Mouse (Mus musculus): Measurements from ENCODE around the gene Cdc42se2. TPM values are rescaled to one million over a fixed set of nuclear protein-coding genes. Genes with fewer than 3 reads are reported as not detected.
A peak's percentile ranks its signal among the peaks of the same experiment; 100 is the strongest.

Gene Cdc42se2
- polyA plus RNA-seq, 1 experiment from 2014 or later, result 144 TPM

GRCm38 (mm10) chr11:54785566-54785965 lies 1.9 kb downstream of the Cdc42se2 start:
- H3K27me3 ChIP-seq (replicated peaks; ENCODE audit: low read depth, poor library complexity, severe bottlenecking), result no peaks in the 10 kb centered on the region
- no peak for DNase-seq (ENCODE audit: low spot score)
- WGBS, result 90% methylated on average over 3 of the region's 3 CpGs
- H3K4me3 ChIP-seq, result peak overlapping the region; percentile 96
- no peak overlapping the region for H3K27ac ChIP-seq (replicated peaks)
- peaks cover 24% of the 10 kb centered on the region for H3K4me1 ChIP-seq
- no peaks in the 10 kb centered on the region for H3K9me3 ChIP-seq
- H3K36me3 ChIP-seq (replicated peaks), result peaks cover 15% of the 10 kb centered on the region; the same call in 1 of the 2 replicates

GRCm38 (mm10) chr11:54784436-54784835 lies 3.0 kb downstream of the Cdc42se2 start:
- Histone ChIP-seq H3K27me3 (replicated peaks; ENCODE audit: low read depth, poor library complexity, severe bottlenecking) (no peaks in the 10 kb centered on the region), H3K4me3 (no peak overlapping the region), H3K36me3 (replicated peaks) (peaks cover 15% of the 10 kb centered on the region; the same call in 1 of the 2 replicates), H3K9me3 (no peaks in the 10 kb centered on the region), H3K4me1 (peaks cover 24% of the 10 kb centered on the region), H3K27ac (replicated peaks) (no peak overlapping the region)
- WGBS, result 95% methylated on average over 3 of the region's 3 CpGs
- no peak for DNase-seq (ENCODE audit: low spot score)

DNA sequence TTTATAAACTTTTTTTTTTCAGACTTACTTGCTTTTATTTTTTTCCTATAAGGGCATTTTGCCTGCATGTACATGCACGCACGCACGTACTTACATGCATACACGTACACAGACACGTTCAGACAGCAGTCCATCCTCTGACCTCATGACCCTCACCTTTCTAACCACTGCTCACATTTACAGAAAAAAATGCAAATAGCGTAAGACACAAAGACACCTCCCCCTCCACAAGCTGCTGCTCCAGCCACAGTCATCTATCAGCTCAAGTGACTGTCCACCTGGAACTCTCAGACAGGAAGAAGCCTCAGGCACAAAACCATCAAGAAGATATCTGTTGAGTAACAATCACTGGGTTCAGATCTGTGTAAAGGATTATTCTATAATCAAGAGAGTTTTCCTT lies 5.2 kb downstream of the Cdc42se2 start:
- DNase-seq (ENCODE audit: low spot score), result no peak
- Histone ChIP-seq H3K27me3 (replicated peaks; ENCODE audit: low read depth, poor library complexity, severe bottlenecking) (no peaks in the 10 kb centered on the region), H3K4me1 (peaks cover 17% of the 10 kb centered on the region), H3K4me3 (no peak overlapping the region), H3K9me3 (no peaks in the 10 kb centered on the region), H3K36me3 (replicated peaks) (peaks cover 26% of the 10 kb centered on the region; the same call in 1 of the 2 replicates), H3K27ac (replicated peaks) (no peak overlapping the region)
- 84% methylated on average over 6 of the region's 6 CpGs for WGBS

- H3K36me3 ChIP-seq (replicated peaks), result peaks cover 33% of the 10 kb centered on the region
- peaks cover 9% of the 10 kb centered on the region; the same call in 1 of the 2 replicates for H3K4me1 ChIP-seq
- H3K27me3 ChIP-seq (replicated peaks; ENCODE audit: low read depth, poor library complexity, severe bottlenecking), result no peaks in the 10 kb centered on the region
- DNase-seq (ENCODE audit: low spot score), result no peak
- 91% methylated on average over 1 of the region's 1 CpGs for WGBS
- no peak overlapping the region for H3K27ac ChIP-seq (replicated peaks)
- no peak overlapping the region for H3K4me3 ChIP-seq
- no peaks in the 10 kb centered on the region for H3K9me3 ChIP-seq
These were observed 7.5 kb downstream of the Cdc42se2 start for GRCm38 (mm10) chr11:54779946-54780345.

- 81% methylated on average over 1 of the region's 1 CpGs for WGBS
- Histone ChIP-seq H3K27ac (replicated peaks) (no peak overlapping the region), H3K27me3 (replicated peaks; ENCODE audit: low read depth, poor library complexity, severe bottlenecking) (no peaks in the 10 kb centered on the region), H3K4me3 (no peak overlapping the region), H3K9me3 (no peaks in the 10 kb centered on the region), H3K36me3 (replicated peaks) (peaks cover 27% of the 10 kb centered on the region), H3K4me1 (peaks cover 14% of the 10 kb centered on the region; the same call in 1 of the 2 replicates)
- DNase-seq (ENCODE audit: low spot score), result no peak
These were observed 9.2 kb downstream of the Cdc42se2 start for GRCm38 (mm10) chr11:54778131-54778844.

DNA sequence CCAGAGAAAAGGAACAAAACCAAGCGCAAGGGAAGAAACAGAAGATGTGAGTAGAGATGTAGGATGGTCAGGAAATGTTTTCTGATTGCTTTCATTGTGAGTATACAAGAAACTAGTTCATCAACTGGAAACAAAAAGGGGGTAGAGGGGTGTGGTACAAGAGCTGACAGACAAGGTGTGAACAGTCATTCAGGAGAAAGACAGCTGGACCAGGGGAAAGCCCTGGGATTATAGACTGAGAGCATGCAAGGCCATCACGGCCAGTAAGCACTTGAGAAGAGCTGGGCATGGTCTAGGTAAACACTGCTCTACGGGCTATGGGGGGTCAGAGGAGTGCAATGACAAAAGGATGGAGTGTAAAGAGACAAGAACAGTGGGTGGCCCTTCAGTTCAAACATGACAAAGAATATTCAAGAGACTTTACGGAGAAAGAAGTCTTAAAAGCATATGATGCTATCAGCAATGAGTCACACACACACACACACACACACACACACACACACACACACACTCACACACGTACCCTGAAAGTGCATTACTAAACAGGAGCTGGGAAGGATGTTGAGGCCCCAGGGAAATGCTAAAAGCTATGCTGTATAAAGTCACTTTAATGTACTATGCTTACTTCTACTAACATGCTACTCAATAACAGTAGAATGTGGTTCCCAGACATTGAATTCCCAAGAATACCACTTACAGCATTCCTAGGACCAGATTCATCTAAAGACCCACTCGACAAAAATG lies 9.9 kb downstream of the Cdc42se2 start:
- no peaks in the 10 kb centered on the region for H3K9me3 ChIP-seq
- no peaks in the 10 kb centered on the region for H3K27me3 ChIP-seq (replicated peaks; ENCODE audit: low read depth, poor library complexity, severe bottlenecking)
- peaks cover 27% of the 10 kb centered on the region for H3K36me3 ChIP-seq (replicated peaks)
- H3K4me1 ChIP-seq, result peaks cover 14% of the 10 kb centered on the region; the same call in 1 of the 2 replicates
- H3K27ac ChIP-seq (replicated peaks), result no peak overlapping the region
- 87% methylated on average over 6 of the region's 6 CpGs for WGBS
- H3K4me3 ChIP-seq, result no peak overlapping the region
- DNase-seq (ENCODE audit: low spot score), result no peak

DNA sequence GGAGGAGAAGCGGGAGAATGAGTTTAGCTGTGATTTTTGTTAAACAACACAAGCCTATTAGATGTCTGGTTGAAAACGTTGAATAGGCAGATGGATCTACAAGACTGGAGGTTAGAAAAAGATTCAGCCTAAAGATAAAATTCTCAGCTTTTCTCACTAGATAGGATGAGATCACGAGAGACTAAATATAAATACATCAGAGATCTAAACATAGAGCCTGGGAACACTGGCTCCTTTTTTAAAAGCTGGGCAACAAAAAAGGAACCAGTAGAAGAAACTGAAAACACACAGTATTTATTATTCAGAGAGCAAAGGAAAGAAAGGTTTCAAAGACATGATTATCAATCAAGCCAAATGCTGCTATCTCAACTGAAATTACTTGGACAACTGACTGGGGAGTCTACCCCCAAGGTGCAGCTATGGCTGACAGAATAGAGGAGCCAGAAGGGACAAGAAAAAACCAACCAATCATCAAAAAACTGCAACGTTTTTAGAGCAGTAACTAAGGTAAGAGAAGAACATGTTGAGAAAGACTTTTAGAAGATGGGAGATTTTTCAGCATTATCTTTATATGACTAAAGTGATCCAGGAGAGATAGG lies 10.6 kb downstream of the Cdc42se2 start:
- peaks cover 10% of the 10 kb centered on the region; the same call in 1 of the 2 replicates for H3K4me1 ChIP-seq
- no peak overlapping the region for H3K4me3 ChIP-seq
- 83% methylated on average over 4 of the region's 4 CpGs for WGBS

DNA sequence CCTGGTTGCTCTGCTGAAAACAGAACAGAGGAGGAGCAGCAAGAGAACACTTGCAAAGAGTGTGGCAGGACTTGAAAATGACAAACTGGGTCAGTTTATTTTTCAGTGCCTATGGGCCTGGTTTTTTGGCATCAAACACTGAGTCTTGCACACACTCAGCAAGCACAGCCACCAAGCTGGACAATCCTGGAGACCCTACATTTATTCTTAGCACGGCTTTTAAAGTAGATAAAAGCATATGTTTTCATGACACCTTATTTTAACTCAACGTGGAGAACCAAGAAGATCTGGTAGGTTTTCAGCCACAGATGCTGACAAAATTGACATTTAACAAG lies 11.1 kb downstream of the Cdc42se2 start:
- WGBS, result 89% methylated on average over 2 of the region's 2 CpGs
- Histone ChIP-seq H3K9me3 (no peaks in the 10 kb centered on the region), H3K27ac (replicated peaks) (no peak overlapping the region), H3K4me1 (peaks cover 10% of the 10 kb centered on the region; the same call in 1 of the 2 replicates), H3K4me3 (no peak overlapping the region), H3K36me3 (replicated peaks) (peaks cover 23% of the 10 kb centered on the region), H3K27me3 (replicated peaks; ENCODE audit: low read depth, poor library complexity, severe bottlenecking) (no peaks in the 10 kb centered on the region)
- DNase-seq (ENCODE audit: low spot score), result no peak

More for the DNA sequence above, 10.6 kb downstream of the Cdc42se2 start:
- H3K27me3 ChIP-seq (replicated peaks; ENCODE audit: low read depth, poor library complexity, severe bottlenecking), result no peaks in the 10 kb centered on the region
- H3K27ac ChIP-seq (replicated peaks), result no peak overlapping the region
- DNase-seq (ENCODE audit: low spot score), result no peak
- H3K36me3 ChIP-seq (replicated peaks), result peaks cover 23% of the 10 kb centered on the region
- H3K9me3 ChIP-seq, result no peaks in the 10 kb centered on the region

GRCm38 (mm10) chr11:54775628-54776366 lies 11.7 kb downstream of the Cdc42se2 start:
- Histone ChIP-seq H3K9me3 (no peaks in the 10 kb centered on the region), H3K27ac (replicated peaks) (no peak overlapping the region), H3K4me1 (peaks cover 10% of the 10 kb centered on the region; the same call in 1 of the 2 replicates), H3K27me3 (replicated peaks; ENCODE audit: low read depth, poor library complexity, severe bottlenecking) (no peaks in the 10 kb centered on the region), H3K36me3 (replicated peaks) (peaks cover 23% of the 10 kb centered on the region), H3K4me3 (no peak overlapping the region)
- no peak for DNase-seq (ENCODE audit: low spot score)
- 84% methylated on average over 4 of the region's 4 CpGs for WGBS

GRCm38 (mm10) chr11:54774282-54775078 lies 13.0 kb downstream of the Cdc42se2 start:
- H3K27ac ChIP-seq (replicated peaks), result no peak overlapping the region

DNA sequence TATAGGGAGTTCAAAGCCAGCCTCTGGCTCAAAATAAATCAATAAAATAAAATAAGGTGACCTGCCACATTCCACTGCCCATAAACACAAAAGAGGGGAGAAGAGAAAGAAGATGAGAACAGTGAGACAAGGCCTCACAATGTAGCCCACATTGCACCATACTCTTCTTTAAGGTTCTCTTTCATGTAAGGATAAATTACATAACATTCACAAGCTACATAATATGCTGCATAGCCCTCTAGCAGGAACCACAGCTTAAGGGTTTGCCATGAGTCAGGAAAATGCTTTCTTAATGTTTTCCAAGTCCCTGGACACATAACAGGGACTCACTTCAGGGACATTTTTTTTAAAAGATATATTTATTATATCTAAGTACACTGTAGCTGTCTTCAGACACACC lies 15.9 kb downstream of the Cdc42se2 start:
- H3K9me3 ChIP-seq, result no peaks in the 10 kb centered on the region
- DNase-seq (ENCODE audit: low spot score), result no peak
- no peak overlapping the region for H3K27ac ChIP-seq (replicated peaks)

More at GRCm38 (mm10) chr11:54774282-54775078, 13.0 kb downstream of the Cdc42se2 start:
- no peak for DNase-seq (ENCODE audit: low spot score)
- Histone ChIP-seq H3K4me1 (peaks cover 15% of the 10 kb centered on the region), H3K27me3 (replicated peaks; ENCODE audit: low read depth, poor library complexity, severe bottlenecking) (no peaks in the 10 kb centered on the region), H3K36me3 (replicated peaks) (peaks cover 23% of the 10 kb centered on the region), H3K9me3 (no peaks in the 10 kb centered on the region), H3K4me3 (no peak overlapping the region)
- WGBS, result 82% methylated on average over 7 of the region's 7 CpGs

More for the DNA sequence above, 15.9 kb downstream of the Cdc42se2 start:
- Histone ChIP-seq H3K4me1 (peaks cover 25% of the 10 kb centered on the region), H3K36me3 (replicated peaks) (peaks cover 13% of the 10 kb centered on the region), H3K4me3 (no peak overlapping the region), H3K27me3 (replicated peaks; ENCODE audit: low read depth, poor library complexity, severe bottlenecking) (no peaks in the 10 kb centered on the region)

All from embryonic facial prominence, embryonic 10.5 days (tissue).